Mouse (Mus musculus) kidney, embryonic 14.5 days (tissue): Measurements from ENCODE around the gene Mtx3. TPM values are rescaled to one million over a fixed set of nuclear protein-coding genes. Genes with fewer than 3 reads are reported as not detected.

ENCODE experiments used
- ATAC-seq: fragments of 200-750 bp; cut with Nextera tagmentation; 2 replicates; pipeline ENCODE4 v1.8.0; 2017; ENCODE audit warnings: moderate number of reproducible peaks, mild to moderate bottlenecking, moderate TSS enrichment, moderate library complexity; ENCODE audit not compliant: low FRiP score, low TSS enrichment
- H3K27ac ChIP-seq: fragments of 300-500 bp; sonication (generic); 2 replicates; pipeline ENCODE4 v1.5.1; 2014; ENCODE audit warnings: low read depth, mild to moderate bottlenecking, low read length, moderate library complexity, mixed read lengths
- H3K27me3 ChIP-seq: fragments of 300-500 bp; sonication (generic); 2 replicates; pipeline ENCODE4 v1.6.1; 2014; ENCODE audit warnings: mild to moderate bottlenecking, low read length; ENCODE audit not compliant: control insufficient read depth, insufficient read depth
- H3K36me3 ChIP-seq: fragments of 300-500 bp; sonication (generic); 2 replicates; pipeline ENCODE4 v1.6.1; 2014; ENCODE audit warnings: low read length, mixed read lengths; ENCODE audit not compliant: control insufficient read depth, insufficient read depth
- H3K4me1 ChIP-seq: fragments of 300-500 bp; sonication (generic); 2 replicates; pipeline ENCODE4 v1.6.1; 2014; ENCODE audit warnings: low read length, mixed read lengths; ENCODE audit not compliant: control insufficient read depth, insufficient read depth
- H3K4me2 ChIP-seq: fragments of 300-500 bp; sonication (generic); replicated peaks from 2 replicates; pipeline ENCODE4 v1.6.1; 2014; ENCODE audit warnings: low read depth, mild to moderate bottlenecking, low read length
- H3K4me3 ChIP-seq: fragments of 300-500 bp; sonication (generic); 2 replicates; pipeline ENCODE4 v1.5.1; 2014; ENCODE audit warnings: mild to moderate bottlenecking, low read length
- H3K9ac ChIP-seq: fragments of 300-500 bp; sonication (generic); 2 replicates; pipeline ENCODE4 v1.6.1; 2014; ENCODE audit warnings: low read depth, mild to moderate bottlenecking, low read length, moderate library complexity
- H3K9me3 ChIP-seq: fragments of 300-500 bp; sonication (generic); 2 replicates; pipeline ENCODE4 v1.6.1; 2016; ENCODE audit warnings: low read length; ENCODE audit not compliant: control insufficient read depth
- WGBS: fragments of 180-500 bp; shearing (Covaris S2); extraction: QIAGEN DNeasy Blood & Tissue Kit; methylation state at CpG from one replicate; pipeline ENCODE4 v1.1.7; 2014; 5-methylcytosine and 5-hydroxymethylcytosine counted together
- polyA plus RNA-seq: library from polyadenylated mRNA; unstranded; fragments of >200 nt; fragmentation: Nextera tagmentation; extraction: Ambion mirVana; gene quantifications from 2 replicates; pipeline ENCODE4 v1.2.1, GENCODE M21; 2014

Mtx3 gene
- polyA plus RNA-seq, 1 experiment from 2014 or later, result 6.3 TPM

GRCm38 (mm10) chr13:92879514-92879913 is 35.0 kb downstream of the Mtx3 start:
- no peak overlapping the region for H3K4me2 ChIP-seq
- H3K4me3 ChIP-seq, result no peak overlapping the region
- H3K9ac ChIP-seq, result no peak overlapping the region
- H3K4me1 ChIP-seq, result no peaks in the 10 kb centered on the region
- 56% methylated on average over 4 of the region's 4 CpGs for WGBS
- no peaks in the 10 kb centered on the region for H3K27me3 ChIP-seq
- H3K9me3 ChIP-seq, result no peaks in the 10 kb centered on the region
- H3K36me3 ChIP-seq, result no peaks in the 10 kb centered on the region
- H3K27ac ChIP-seq, result no peak overlapping the region
- ATAC-seq, result no peak

GRCm38 (mm10) chr13:92879933-92880332 is 35.4 kb downstream of the Mtx3 start:
- H3K27me3 ChIP-seq, result no peaks in the 10 kb centered on the region
- WGBS, result 65% methylated on average over 9 of the region's 9 CpGs
- ATAC-seq, result no peak
- no peaks in the 10 kb centered on the region for H3K4me1 ChIP-seq
- H3K4me3 ChIP-seq, result no peak overlapping the region
- no peak overlapping the region for H3K4me2 ChIP-seq
- no peaks in the 10 kb centered on the region for H3K36me3 ChIP-seq
- H3K27ac ChIP-seq, result no peak overlapping the region
- no peak overlapping the region for H3K9ac ChIP-seq
- no peaks in the 10 kb centered on the region for H3K9me3 ChIP-seq

GRCm38 (mm10) chr13:92880589-92880988 is 36.0 kb downstream of the Mtx3 start:
- H3K36me3 ChIP-seq, result no peaks in the 10 kb centered on the region
- no peaks in the 10 kb centered on the region for H3K27me3 ChIP-seq
- H3K4me3 ChIP-seq, result no peak overlapping the region
- H3K9ac ChIP-seq, result no peak overlapping the region
- no peak overlapping the region for H3K27ac ChIP-seq
- H3K4me2 ChIP-seq, result no peak overlapping the region
- H3K9me3 ChIP-seq, result no peaks in the 10 kb centered on the region
- H3K4me1 ChIP-seq, result no peaks in the 10 kb centered on the region
- ATAC-seq, result no peak

GRCm38 (mm10) chr13:92882271-92882985 is 37.9 kb downstream of the Mtx3 start:
- Histone ChIP-seq H3K27me3 (no peaks in the 10 kb centered on the region), H3K27ac (no peak overlapping the region), H3K9ac (no peak overlapping the region), H3K4me2 (no peak overlapping the region), H3K4me3 (no peak overlapping the region), H3K36me3 (no peaks in the 10 kb centered on the region), H3K9me3 (no peaks in the 10 kb centered on the region), H3K4me1 (no peaks in the 10 kb centered on the region)
- 67% methylated on average over 9 of the region's 9 CpGs for WGBS
- ATAC-seq, result no peak

- H3K27me3 ChIP-seq, result no peaks in the 10 kb centered on the region
- no peak for ATAC-seq
- no peak overlapping the region for H3K4me3 ChIP-seq
- WGBS, result 83% methylated on average over 7 of the region's 7 CpGs
- no peak overlapping the region for H3K27ac ChIP-seq
- no peaks in the 10 kb centered on the region for H3K36me3 ChIP-seq
- H3K4me2 ChIP-seq, result no peak overlapping the region
- no peak overlapping the region for H3K9ac ChIP-seq
- H3K9me3 ChIP-seq, result no peaks in the 10 kb centered on the region
- no peaks in the 10 kb centered on the region for H3K4me1 ChIP-seq
Observed at GRCm38 (mm10) chr13:92882986-92883720, 38.6 kb downstream of the Mtx3 start.

GRCm38 (mm10) chr13:92884206-92884605 is 39.6 kb downstream of the Mtx3 start:
- ATAC-seq, result no peak

GRCm38 (mm10) chr13:92884930-92885329 is 40.4 kb downstream of the Mtx3 start:
- no peak for ATAC-seq
- no peak overlapping the region for H3K9ac ChIP-seq
- 60% methylated on average over 1 of the region's 1 CpGs for WGBS

More at GRCm38 (mm10) chr13:92884206-92884605, 39.6 kb downstream of the Mtx3 start:
- WGBS, result 86% methylated on average over 1 of the region's 1 CpGs
- Histone ChIP-seq H3K36me3 (no peaks in the 10 kb centered on the region), H3K9ac (no peak overlapping the region), H3K9me3 (no peaks in the 10 kb centered on the region), H3K27ac (no peak overlapping the region), H3K4me1 (no peaks in the 10 kb centered on the region), H3K27me3 (no peaks in the 10 kb centered on the region), H3K4me2 (no peak overlapping the region), H3K4me3 (no peak overlapping the region)

GRCm38 (mm10) chr13:92899087-92899486 is 54.5 kb downstream of the Mtx3 start:
- Histone ChIP-seq H3K9ac (no peak overlapping the region), H3K36me3 (no peaks in the 10 kb centered on the region), H3K4me2 (no peak overlapping the region), H3K9me3 (no peaks in the 10 kb centered on the region), H3K4me3 (no peak overlapping the region), H3K27me3 (no peaks in the 10 kb centered on the region), H3K4me1 (no peaks in the 10 kb centered on the region), H3K27ac (no peak overlapping the region)
- WGBS, result 79% methylated on average over 6 of the region's 6 CpGs
- no peak for ATAC-seq

More at GRCm38 (mm10) chr13:92884930-92885329, 40.4 kb downstream of the Mtx3 start:
- no peaks in the 10 kb centered on the region for H3K36me3 ChIP-seq
- H3K27ac ChIP-seq, result no peak overlapping the region
- H3K9me3 ChIP-seq, result no peaks in the 10 kb centered on the region
- H3K4me1 ChIP-seq, result no peaks in the 10 kb centered on the region
- no peak overlapping the region for H3K4me2 ChIP-seq
- no peaks in the 10 kb centered on the region for H3K27me3 ChIP-seq
- no peak overlapping the region for H3K4me3 ChIP-seq

GRCm38 (mm10) chr13:92903291-92903690 is 58.7 kb downstream of the Mtx3 start:
- no peaks in the 10 kb centered on the region for H3K36me3 ChIP-seq
- no peak for ATAC-seq
- no peaks in the 10 kb centered on the region for H3K4me1 ChIP-seq
- no peak overlapping the region for H3K27ac ChIP-seq
- H3K4me2 ChIP-seq, result no peak overlapping the region
- H3K9me3 ChIP-seq, result no peaks in the 10 kb centered on the region
- 73% methylated on average over 4 of the region's 4 CpGs for WGBS
- H3K27me3 ChIP-seq, result no peaks in the 10 kb centered on the region
- H3K9ac ChIP-seq, result no peak overlapping the region
- H3K4me3 ChIP-seq, result no peak overlapping the region
